Mouse (Mus musculus): ENCODE measurements at regions not wholly inside any gene's neighbourhood (a gene's known extent, or its start where the extent isn't known, plus 50 kb on each side); places are given as distances from the start of the nearest gene placed in this dataset.

DNA sequence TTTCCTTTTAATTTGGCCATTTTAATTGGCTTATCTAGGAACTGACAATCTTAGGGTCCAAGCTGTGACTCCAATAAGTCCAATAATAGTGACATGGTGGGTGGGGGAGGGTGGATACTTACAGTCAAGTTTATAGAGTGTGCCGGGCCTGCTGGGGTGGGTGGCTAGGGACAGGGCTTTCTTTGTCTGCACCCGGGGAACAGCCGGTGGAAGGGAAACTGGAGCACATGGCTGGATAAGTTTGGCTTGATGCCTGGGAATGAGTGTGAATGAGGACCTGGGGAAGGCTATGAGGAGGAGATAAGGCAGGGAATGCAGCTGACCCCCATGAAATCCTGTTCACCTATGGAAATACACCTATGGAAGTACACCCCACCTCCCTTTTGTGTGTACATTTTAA, 81.7 kb upstream of the Cers4 start:
- no peak for DNase-seq (ENCODE audit: low spot score)

- no peak for DNase-seq (ENCODE audit: low spot score)
Observed at GRCm38 (mm10) chr8:4411836-4412235, 81.0 kb upstream of the Cers4 start.

DNA sequence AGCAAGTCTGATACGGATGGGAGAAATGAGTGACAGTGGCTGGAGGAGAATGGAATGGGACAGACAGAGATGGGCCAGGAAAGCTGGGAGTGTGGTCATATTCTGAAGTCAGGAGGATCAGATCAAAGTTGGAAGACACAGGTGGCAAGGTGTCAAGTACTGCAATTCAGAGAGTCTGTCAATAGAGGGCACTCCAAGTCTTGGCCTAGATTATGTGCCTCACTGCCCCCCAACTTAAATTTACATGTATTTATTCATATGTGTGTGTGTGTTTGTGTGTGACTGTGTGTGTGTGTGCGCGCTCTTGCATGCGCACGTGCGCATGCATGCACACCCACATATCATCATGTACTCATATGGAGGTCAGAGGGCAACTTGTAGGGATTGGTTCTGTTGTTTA, 79.6 kb upstream of the Cers4 start:
- DNase-seq (ENCODE audit: low spot score): peak; percentile 9

- DNase-seq (ENCODE audit: low spot score): no peak
Observed at GRCm38 (mm10) chr8:4413764-4414163, 79.1 kb upstream of the Cers4 start.

DNA sequence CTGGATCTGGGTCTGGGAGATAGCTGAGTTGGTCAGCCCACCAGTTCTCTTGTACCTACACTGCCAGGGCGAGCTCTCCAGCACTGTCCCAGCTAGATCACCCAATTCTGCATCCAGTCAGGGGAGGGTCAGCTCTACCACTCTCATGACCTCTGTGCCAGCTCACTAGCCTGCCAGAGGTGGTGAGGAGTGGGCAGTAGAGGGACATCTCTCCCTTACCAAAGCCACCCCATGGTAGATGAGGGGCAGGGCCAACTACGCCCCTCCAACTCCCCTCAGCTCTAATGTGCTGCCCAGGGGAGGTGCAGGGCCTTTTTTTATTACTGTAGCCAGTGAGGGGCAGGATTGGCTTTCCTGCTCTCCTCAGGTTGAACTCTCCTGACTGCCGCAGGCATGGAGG, 75.7 kb upstream of the Cers4 start:
- no peak for DNase-seq (ENCODE audit: low spot score)

- DNase-seq (ENCODE audit: low spot score): no peak
Observed at GRCm38 (mm10) chr8:4433161-4433560, 59.7 kb upstream of the Cers4 start.

- DNase-seq (ENCODE audit: low spot score): no peak
Observed at GRCm38 (mm10) chr8:4436546-4436945, 56.3 kb upstream of the Cers4 start.

All from urinary bladder, postnatal 14 days (tissue).